Mouse (Mus musculus) liver, embryonic 14.5 days (tissue): ENCODE measurements at regions not wholly inside any gene's neighbourhood (a gene's known extent, or its start where the extent isn't known, plus 50 kb on each side); places are given as distances from the start of the nearest gene placed in this dataset.

Source experiments
- CTCF ChIP-seq: IDR thresholded peaks from 2 replicates; pipeline ENCODE4 v1.5.1; 2016; ENCODE audit warnings: antibody characterized with exemption, low read depth, control low read depth
- EP300 ChIP-seq: IDR thresholded peaks from 2 replicates; pipeline ENCODE4 v1.6.1; 2016; ENCODE audit warnings: antibody characterized with exemption, low read depth

GRCm38 (mm10) chr3:159760293-159760692 lies 79.2 kb upstream of the Wls start:
- no peak for TF ChIP-seq CTCF
- no peak for TF ChIP-seq EP300
